Mouse (Mus musculus): ENCODE data around the gene S1pr5.
A peak's percentile ranks its signal among the peaks of the same experiment; 100 is the strongest.
"Not testable (repeated sequence)": the region's sequence is repeated elsewhere in the genome, so short reads cannot be mapped to it uniquely, and the experiment has no call there.

Gene S1pr5

DNA sequence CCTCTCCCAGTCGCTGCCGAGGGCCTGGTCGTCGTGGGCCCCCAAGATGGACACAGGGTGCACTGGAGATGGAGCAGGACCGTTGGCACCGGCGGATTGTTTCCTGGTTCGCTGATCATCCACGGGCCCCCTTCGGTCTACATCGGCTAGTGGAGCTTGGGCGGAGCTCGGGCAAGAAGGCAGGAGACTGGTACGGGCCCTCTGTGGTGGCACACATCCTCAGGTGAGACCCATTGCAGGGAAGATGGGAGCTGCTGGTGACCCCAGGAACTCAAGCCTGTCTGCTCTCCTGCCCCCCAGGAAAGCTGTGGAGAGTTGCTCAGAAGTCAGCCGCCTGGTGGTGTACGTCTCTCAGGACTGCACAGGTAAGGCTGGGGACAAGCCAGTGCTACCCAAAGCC, 20.1 kb upstream of the S1pr5 start:
- DNase-seq (ENCODE audit: low read depth, low spot score): no peak

DNA sequence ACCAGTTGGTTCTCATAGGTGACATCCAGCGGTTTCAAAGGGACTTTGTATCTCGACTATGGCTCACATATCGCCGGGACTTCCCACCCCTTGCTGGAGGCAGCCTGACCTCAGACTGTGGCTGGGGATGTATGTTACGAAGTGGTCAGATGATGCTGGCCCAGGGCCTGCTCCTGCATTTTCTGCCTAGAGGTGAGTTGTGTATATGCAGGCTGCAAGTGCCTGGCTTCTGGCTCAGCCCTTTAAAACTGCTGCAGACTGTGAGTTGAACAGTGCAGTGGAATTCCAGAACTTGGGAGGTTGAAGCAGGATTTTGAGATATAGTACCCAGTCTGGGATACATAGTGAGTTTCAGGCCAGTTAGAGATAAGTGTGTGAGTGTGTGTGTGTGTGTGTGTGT, 18.6 kb upstream of the S1pr5 start:
- no peak for DNase-seq (ENCODE audit: low read depth, low spot score)

DNA sequence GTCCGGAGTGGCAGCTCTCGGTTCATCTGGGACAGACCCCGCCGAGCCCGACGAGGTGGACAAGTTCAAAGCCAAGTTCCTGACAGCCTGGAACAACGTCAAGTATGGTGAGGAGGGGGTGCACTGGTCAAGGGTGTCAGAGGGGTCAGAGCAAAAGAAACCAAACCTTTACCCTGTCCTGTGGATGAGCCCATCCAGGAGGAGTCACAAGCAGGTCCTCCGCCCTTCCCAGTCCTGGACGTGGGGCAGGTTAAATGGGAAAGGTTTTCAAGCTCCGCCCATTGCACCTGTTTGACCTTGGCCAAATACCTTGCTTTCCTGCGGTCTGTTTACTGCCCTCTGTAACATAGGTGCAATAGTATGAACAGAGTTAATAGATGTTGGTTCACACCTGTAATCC, 17.4 kb upstream of the S1pr5 start:
- no peak for DNase-seq (ENCODE audit: low read depth, low spot score)

DNA sequence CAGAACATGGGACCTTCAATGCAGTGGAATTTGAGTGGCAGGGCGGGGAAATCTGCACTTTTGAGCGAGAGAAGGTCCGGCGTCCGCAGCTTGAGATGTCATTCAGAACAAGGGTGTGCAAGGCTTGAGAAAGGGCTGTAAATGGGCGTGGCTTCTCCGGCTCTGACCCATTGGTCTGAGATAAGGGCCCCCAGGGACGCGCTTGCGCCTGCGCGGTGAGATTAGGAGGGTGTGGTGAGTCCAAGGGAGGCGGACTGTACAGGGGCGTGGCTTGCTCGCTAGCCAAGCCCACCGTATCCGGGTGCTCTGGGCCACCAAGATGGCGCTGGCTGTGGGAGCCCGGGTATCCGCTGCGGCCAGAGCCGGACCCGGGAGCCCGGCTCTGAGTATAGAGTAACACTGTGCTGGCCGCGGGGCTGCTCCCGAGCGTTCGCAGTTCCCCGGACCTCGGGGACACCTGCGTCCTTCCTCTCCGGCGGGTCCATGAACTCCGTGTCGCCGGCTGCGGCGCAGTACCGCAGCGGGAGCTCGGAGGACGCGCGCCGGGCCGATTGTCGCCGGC, 16.8 kb upstream of the S1pr5 start, which contains the start of gene Atg4d:
TSS of gene Atg4d (plus strand) at position 294 of the 562 bp plus-strand sequence.
- DNase-seq (ENCODE audit: low read depth, low spot score): peak; percentile 95

- DNase-seq (ENCODE audit: low read depth, low spot score): no peak
Observed at GRCm38 (mm10) chr9:21264272-21264999, 16.2 kb upstream of the S1pr5 start.

DNA sequence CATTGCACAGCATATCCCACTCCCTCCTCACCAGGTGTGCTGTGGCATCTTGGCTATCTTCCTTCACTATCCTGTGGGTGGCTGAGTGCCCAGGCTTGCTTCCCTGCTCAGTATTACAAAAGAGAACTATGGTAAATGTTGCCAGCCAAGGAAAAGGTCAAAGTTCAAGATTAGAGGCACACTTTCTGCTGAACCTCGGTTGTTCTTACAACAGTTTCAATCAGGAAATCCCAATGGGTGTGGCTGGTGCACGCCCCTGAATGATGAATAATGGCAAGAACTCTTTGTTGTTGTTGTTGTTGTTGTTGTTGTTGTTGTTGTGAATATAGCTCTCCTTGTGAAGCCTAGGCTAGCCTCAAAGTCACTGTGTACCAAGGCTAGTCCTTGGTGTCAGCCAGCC, 13.6 kb upstream of the S1pr5 start:
- DNase-seq (ENCODE audit: low read depth, low spot score): no peak

DNA sequence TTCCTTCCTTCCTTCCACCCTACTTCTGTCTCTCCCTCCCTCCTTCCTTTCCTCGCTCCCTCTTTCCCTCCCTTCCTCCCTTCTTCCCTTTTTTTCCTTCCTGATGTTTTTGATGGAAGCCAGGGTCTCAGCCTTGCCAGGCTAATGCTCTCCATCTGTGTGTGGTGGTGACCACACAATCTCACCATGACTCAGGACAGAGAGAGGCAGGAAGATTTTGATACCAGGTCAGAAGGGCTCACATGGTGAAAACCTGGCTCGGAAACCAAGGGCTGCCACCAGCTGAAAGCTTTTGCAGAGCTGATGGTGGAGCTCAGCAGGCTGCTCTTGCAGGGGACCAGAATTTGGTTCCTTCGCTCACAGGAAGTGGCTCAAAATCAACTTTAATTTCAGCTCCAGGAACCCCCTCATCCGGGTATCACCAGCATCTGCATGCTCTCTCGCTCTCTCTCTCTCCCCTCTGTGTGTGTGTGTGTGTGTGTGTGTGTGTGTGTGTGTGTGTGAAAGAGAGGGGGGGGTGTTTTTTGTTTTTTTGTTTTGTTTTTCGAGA, 12.3 kb upstream of the S1pr5 start:
- no peak for DNase-seq (ENCODE audit: low read depth, low spot score)

DNA sequence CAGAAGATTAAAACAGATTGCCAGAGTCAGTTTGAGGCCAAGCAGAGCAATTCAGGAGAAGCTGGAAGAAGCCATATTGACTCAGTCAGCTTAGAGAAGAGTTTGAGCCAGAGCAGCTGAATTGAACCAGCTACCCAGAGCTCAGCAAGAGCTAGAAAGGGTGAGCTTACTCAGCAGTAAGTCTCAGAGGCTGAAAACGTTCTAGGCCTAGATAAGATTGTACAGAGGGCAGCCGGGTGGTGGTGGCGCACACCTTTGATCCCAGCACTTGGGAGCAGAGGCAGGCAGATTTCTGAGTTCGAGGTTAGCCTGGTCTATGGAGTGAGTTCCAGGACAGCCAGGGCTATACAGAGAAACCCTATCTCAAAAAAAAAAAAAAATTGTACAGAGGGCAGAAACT, 8.1 kb upstream of the S1pr5 start:
- DNase-seq (ENCODE audit: low read depth, low spot score): not testable (repeated sequence)

DNA sequence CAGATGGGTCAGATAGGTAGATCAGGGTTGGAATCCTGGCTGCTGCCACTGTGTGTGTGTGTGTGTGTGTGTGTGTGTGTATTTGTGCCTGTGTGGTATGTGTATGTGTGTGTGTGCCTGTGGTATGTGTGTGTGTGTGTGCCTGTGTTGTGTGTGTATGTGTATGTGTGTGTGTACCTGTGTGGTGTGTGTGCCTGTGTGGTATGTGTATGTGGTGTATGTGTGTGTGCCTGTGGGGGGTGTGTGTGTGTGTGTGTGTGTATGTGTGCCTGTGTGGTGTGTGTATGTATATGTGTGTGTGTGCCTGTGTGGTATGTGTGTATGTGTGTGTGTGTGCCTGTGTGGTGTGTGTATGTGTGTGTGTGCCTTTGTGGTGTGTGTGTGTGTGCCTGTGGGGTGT, 6.4 kb upstream of the S1pr5 start:
- DNase-seq (ENCODE audit: low read depth, low spot score): no peak

DNA sequence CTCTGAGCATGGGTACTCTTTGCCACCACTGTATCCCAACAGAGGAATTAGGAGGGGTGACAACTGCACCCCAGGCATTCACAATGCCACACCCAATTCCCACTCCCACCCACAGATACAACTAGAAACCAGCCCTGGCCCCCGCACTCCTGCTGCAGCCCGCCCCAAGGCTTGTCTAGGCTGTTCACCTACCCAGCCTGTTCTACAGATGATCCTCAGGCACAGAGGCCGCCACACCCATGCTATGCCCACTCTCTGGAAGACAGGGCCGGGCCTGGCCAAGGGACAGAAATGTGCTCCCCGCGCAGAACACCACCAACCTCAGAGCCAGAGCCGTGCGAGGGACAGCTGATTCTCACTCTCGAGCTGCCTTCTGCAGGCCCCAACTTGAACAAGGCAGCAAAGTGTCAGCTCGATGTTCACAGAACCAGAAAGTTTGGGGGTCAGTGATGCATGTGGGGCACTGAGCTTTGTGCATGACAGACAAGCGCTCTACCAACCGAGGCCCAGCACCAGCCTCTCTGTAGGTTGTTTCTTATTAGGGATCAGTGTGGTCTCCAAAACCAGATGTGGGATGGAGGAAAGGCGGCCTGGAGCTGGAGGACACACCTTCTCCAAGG, 3.0 kb upstream of the S1pr5 start:
- DNase-seq (ENCODE audit: low read depth, low spot score): no peak

GRCm38 (mm10) chr9:21250509-21250908, 2.3 kb upstream of the S1pr5 start:
- DNase-seq (ENCODE audit: low read depth, low spot score): no peak

- no peak for DNase-seq (ENCODE audit: low read depth, low spot score)
Observed at GRCm38 (mm10) chr9:21249629-21250508, 1.6 kb upstream of the S1pr5 start.

GRCm38 (mm10) chr9:21246342-21246741, 1.9 kb downstream of the S1pr5 start:
- no peak for DNase-seq (ENCODE audit: low read depth, low spot score)

- DNase-seq (ENCODE audit: low read depth, low spot score): no peak
Observed at GRCm38 (mm10) chr9:21245113-21245487, 3.1 kb downstream of the S1pr5 start.

- DNase-seq (ENCODE audit: low read depth, low spot score): no peak
Observed at GRCm38 (mm10) chr9:21244428-21245112, 3.7 kb downstream of the S1pr5 start.

DNA sequence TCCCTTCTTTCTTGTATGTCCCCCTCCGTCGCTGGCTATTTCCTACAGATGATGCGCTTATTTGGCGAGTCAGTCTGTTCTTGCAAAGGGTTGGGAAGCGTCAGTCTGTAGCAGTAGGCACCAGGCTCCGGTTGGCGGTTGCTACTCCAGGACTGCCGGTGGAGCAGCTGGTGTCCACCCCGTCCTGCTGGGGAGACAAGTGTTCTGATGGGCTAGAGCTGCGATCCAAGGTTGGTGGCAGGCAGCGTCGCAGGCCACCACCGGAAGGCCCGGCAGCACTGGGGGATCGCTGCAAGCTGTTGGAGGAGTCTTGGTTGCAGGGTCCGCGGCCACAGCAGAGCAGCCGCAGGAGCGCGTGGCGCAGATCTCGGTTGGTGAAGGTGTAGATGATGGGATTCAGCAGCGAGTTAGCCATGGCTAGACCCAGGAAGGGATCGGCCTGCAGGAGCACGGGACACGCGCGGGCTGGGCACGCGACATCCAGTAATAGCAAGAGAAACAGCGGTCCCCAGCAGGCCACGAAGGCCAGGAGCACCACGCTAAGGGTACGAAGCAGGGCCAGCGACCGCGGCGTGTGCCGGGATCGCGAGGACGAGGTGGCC, 4.3 kb downstream of the S1pr5 start:
- no peak for DNase-seq (ENCODE audit: low read depth, low spot score)

DNA sequence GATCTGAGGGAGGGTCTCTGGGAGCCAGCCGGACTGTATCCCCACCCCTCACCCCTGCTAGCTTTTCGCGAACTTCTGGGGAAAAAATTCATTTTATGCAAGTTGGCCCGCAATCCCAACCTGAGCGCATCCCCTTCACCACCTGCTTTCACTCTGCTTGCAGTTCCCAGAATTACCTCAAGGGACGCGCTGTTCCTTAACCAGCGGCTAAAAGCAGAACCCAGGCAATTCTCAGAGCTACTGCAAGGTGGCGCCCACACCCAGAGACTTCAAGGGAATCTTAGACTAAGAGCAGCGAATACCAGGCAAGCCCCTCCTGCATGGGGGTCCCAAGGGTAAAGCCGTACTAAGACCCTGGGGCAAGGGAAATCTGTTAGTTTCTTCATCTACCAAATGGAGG, 6.9 kb downstream of the S1pr5 start:
- no peak for DNase-seq (ENCODE audit: low read depth, low spot score)

DNA sequence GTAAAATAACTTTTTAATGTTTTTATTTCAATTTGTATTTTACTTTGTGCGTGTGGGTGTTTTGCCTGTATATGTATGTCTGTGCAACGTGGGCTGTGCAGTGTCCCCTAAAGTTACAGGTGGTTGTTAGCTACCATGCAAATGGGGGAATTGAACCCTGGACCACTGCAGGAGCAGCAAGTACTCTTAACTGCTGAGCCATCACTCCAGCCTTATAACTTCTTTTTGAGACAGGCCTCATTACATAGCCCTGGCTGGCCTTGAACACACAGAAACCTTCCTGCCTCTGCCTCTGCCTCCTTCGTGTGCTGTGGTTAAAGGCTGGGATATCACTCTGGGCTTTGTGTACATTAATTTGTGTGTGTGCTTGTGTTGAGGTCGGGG, 8.8 kb downstream of the S1pr5 start:
- DNase-seq (ENCODE audit: low read depth, low spot score): no peak

- DNase-seq (ENCODE audit: low read depth, low spot score): no peak
Observed at GRCm38 (mm10) chr9:21238733-21239464, 9.3 kb downstream of the S1pr5 start, which contains the start of gene Keap1. TSS of gene Keap1 (minus strand) at chr9:21239361.
